Mouse (Mus musculus) intestine, postnatal 0 days (tissue): ENCODE measurements around the gene Wdr86. TPM values are rescaled to one million over a fixed set of nuclear protein-coding genes. Genes with fewer than 3 reads are reported as not detected.

Source experiments
- ATAC-seq: fragments of 200-750 bp; cut with Nextera tagmentation; 2 replicates; pipeline ENCODE4 v1.8.0; 2017; ENCODE audit warnings: mild to moderate bottlenecking, moderate TSS enrichment, moderate library complexity
- H3K27ac ChIP-seq: fragments of 300-500 bp; sonication (generic); 2 replicates; pipeline ENCODE4 v1.5.1; 2014; ENCODE audit warnings: mild to moderate bottlenecking, low read depth, low read length, moderate library complexity
- H3K27me3 ChIP-seq: fragments of 300-500 bp; sonication (generic); replicated peaks from 2 replicates; pipeline ENCODE4 v1.6.1; 2014; ENCODE audit warnings: low read length, mixed read lengths; ENCODE audit not compliant: control insufficient read depth, insufficient read depth
- H3K36me3 ChIP-seq: fragments of 300-500 bp; sonication (generic); 2 replicates; pipeline ENCODE4 v1.6.1; 2014; ENCODE audit warnings: mild to moderate bottlenecking, moderate library complexity; ENCODE audit not compliant: control insufficient read depth, insufficient read depth
- H3K4me1 ChIP-seq: fragments of 300-500 bp; sonication (generic); replicated peaks from 2 replicates; pipeline ENCODE4 v1.6.1; 2014; ENCODE audit warnings: antibody characterized with exemption, low read length, mixed read lengths; ENCODE audit not compliant: control insufficient read depth, insufficient read depth
- H3K4me2 ChIP-seq: fragments of 300-500 bp; sonication (generic); replicated peaks from 2 replicates; pipeline ENCODE4 v1.6.1; 2014; ENCODE audit warnings: low read depth, mild to moderate bottlenecking, moderate library complexity
- H3K4me3 ChIP-seq: fragments of 300-500 bp; sonication (generic); 2 replicates; pipeline ENCODE4 v1.5.1; 2014; ENCODE audit warnings: low read depth, low read length
- H3K9ac ChIP-seq: fragments of 300-500 bp; sonication (generic); 2 replicates; pipeline ENCODE4 v1.6.1; 2014; ENCODE audit warnings: mild to moderate bottlenecking, low read depth, low read length
- H3K9me3 ChIP-seq: fragments of 300-500 bp; sonication (generic); 2 replicates; pipeline ENCODE4 v1.6.1; 2016; ENCODE audit warnings: mixed run types; ENCODE audit not compliant: control insufficient read depth
- CTCF ChIP-seq: sonication (generic); IDR thresholded peaks from 2 replicates; pipeline ENCODE4 v1.5.1; 2016; ENCODE audit warnings: low read depth, mild to moderate bottlenecking, control low read depth, antibody characterized with exemption, moderate library complexity
- WGBS: fragments of 180-500 bp; shearing (Covaris S2); extraction: QIAGEN DNeasy Blood & Tissue Kit; methylation state at CpG from one replicate; pipeline ENCODE4 v1.1.7; 2014; 5-methylcytosine and 5-hydroxymethylcytosine counted together
- polyA plus RNA-seq: library from polyadenylated mRNA; unstranded; fragments of >200 nt; fragmentation: Nextera tagmentation; extraction: Ambion mirVana; gene quantifications from 2 replicates; pipeline ENCODE4 v1.2.1, GENCODE M21; 2015

The Wdr86 gene
- polyA plus RNA-seq, 1 experiment from 2014 or later, result 2.7 TPM

DNA sequence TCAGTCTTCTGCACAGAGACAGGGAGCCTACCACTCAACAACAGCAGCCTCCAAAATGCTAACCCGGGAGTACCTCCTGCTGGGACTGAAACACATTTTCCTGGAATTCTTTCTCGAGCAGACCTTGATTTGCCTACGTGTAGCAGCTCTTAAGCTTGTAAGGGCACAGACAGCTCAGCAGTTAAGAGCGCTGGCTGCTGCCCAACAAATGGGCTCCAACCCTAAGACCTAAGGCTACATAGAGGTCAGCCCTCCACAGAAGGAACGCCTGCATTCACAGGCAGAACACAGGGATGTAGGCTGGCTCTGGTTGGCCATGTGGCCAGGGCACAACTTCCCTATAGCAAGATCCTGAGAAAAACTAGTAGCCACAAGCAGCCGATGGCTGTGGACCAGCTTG lies 4.6 kb downstream of the Wdr86 start:
- H3K27me3 ChIP-seq, result peaks cover 18% of the 10 kb centered on the region
- 0 out of 2 replicates have a peak, but pooled peaks cover 3% of the 10 kb centered on the region for H3K4me1 ChIP-seq
- no peak for ATAC-seq
- H3K27ac ChIP-seq, result no peak overlapping the region
- H3K4me2 ChIP-seq, result no peak overlapping the region
- H3K9me3 ChIP-seq, result no peaks in the 10 kb centered on the region
- no peak overlapping the region for H3K4me3 ChIP-seq
- H3K36me3 ChIP-seq, result no peaks in the 10 kb centered on the region
- WGBS, result 70% methylated on average over 6 of the region's 6 CpGs
- no peak overlapping the region for H3K9ac ChIP-seq
- TF ChIP-seq CTCF, result no peak

DNA sequence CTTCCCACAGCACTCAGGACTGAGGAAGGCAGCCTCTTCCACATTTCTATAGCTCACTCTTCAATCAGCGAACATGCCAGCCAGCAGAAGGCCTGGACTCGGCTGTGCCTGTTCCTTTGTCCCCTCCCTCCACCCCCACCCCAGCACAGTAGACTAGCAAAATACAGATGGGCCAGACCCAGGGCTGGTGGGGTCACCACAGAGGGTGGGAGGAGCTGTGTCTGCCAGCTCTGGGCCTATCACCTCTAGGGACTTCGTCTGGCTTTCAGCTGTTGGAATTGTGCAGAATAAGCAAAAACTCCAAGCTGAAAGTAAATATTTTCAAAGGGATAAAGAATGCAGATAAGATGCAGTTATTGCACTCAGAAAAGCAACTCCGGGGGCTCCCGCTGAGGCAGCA lies 5.7 kb downstream of the Wdr86 start:
- H3K4me1 ChIP-seq, result no peaks in the 10 kb centered on the region
- H3K36me3 ChIP-seq, result no peaks in the 10 kb centered on the region
- 42% methylated on average over 5 of the region's 5 CpGs for WGBS
- H3K27ac ChIP-seq, result no peak overlapping the region
- no peak overlapping the region for H3K4me2 ChIP-seq
- H3K27me3 ChIP-seq, result peaks cover 8% of the 10 kb centered on the region; the same call in 1 of the 2 replicates
- no peak overlapping the region for H3K9ac ChIP-seq
- no peak overlapping the region for H3K4me3 ChIP-seq
- no peak for ATAC-seq
- H3K9me3 ChIP-seq, result no peaks in the 10 kb centered on the region
- no peak for TF ChIP-seq CTCF

DNA sequence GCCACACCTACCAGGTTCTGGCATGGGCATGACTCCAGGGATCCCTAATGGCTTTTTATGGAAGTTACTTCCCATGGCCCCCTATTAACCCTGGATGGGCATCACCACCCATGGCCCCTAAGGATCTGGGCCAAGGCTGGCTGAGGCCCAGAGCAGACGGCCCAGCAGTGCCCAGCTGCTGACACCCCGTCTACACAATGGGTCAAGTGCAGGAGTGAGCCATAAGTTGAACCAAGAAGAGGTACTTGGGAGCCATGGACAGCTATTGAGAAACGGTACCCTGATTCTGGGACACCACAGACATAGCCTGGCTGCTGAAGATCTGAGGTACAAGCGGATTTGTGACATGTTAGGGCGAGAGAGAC lies 6.3 kb downstream of the Wdr86 start:
- no peaks in the 10 kb centered on the region for H3K9me3 ChIP-seq
- H3K4me3 ChIP-seq, result no peak overlapping the region
- peaks cover 2% of the 10 kb centered on the region; the same call in 1 of the 2 replicates for H3K27me3 ChIP-seq
- H3K9ac ChIP-seq, result no peak overlapping the region
- no peak overlapping the region for H3K4me2 ChIP-seq
- no peak for ATAC-seq
- H3K36me3 ChIP-seq, result no peaks in the 10 kb centered on the region
- TF ChIP-seq CTCF, result no peak
- no peak overlapping the region for H3K27ac ChIP-seq
- H3K4me1 ChIP-seq, result no peaks in the 10 kb centered on the region
- 70% methylated on average over 5 of the region's 5 CpGs for WGBS

DNA sequence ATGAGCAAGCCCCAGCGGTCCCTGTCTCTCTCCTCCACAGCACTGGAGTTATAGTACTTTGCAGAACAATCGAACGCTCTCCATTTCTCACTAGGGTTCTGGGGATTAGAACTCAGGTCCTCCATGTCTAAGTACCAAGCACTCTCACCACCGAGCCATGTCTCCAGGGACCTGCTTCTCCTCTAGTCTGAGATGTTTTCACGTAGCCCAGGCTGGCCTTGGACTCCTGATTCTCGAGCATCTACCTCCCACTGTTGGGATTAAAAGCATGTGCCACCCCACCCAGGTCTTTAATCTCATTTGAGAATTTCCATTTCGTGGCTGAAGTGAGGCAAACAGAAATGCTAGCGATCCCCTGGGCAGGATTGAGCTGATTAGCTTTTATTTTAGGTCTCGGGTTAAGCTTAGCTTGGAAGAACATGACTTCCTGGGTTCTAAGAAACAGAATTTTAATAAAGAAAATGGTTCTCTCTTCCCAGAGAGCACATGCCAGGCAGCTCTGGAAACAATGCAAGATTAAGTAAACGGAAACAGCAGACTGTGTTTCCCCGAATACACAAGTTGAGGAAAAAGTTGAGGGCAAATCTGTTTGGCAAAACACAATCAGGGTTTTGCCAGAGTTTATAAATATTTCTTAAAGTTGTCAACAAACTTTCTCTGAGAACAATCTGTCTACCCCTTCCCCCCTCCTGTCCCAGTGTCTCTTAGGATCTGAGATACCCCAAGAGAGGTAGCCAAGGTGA lies 6.8 kb downstream of the Wdr86 start:
- H3K36me3 ChIP-seq, result no peaks in the 10 kb centered on the region
- no peak overlapping the region for H3K27ac ChIP-seq
- no peak for ATAC-seq
- no peak overlapping the region for H3K9ac ChIP-seq
- H3K9me3 ChIP-seq, result no peaks in the 10 kb centered on the region
- no peak overlapping the region for H3K4me3 ChIP-seq
- H3K27me3 ChIP-seq, result no peaks in the 10 kb centered on the region
- no peak overlapping the region for H3K4me2 ChIP-seq
- TF ChIP-seq CTCF, result no peak
- no peaks in the 10 kb centered on the region for H3K4me1 ChIP-seq
- WGBS, result 74% methylated on average over 11 of the region's 11 CpGs

DNA sequence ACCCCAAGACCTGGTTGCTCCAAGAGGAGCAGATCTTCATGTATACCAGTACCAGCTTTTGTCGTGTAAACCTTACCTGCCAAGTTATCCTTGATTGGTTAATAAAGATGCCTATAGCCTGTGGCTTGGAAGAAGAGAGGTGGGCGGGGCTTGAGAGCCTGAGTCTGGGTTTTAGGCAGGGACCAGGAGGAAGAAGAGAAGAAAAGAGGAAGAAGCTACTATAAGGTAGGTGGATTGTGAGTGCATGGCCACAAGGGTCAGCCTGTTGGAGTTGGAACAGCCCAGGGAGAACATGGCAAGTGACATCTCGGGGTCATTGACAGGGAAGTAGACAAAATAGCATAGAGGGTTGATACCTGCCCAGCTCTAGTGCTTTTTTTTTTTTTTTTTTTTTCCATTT lies 10.7 kb downstream of the Wdr86 start:
- WGBS, result 91% methylated on average over 3 of the region's 3 CpGs
- ATAC-seq, result no peak
- no peak overlapping the region for H3K4me3 ChIP-seq
- no peaks in the 10 kb centered on the region for H3K9me3 ChIP-seq
- H3K9ac ChIP-seq, result no peak overlapping the region
- no peaks in the 10 kb centered on the region for H3K4me1 ChIP-seq
- no peak overlapping the region for H3K27ac ChIP-seq
- H3K27me3 ChIP-seq, result no peaks in the 10 kb centered on the region
- TF ChIP-seq CTCF, result no peak
- H3K36me3 ChIP-seq, result no peaks in the 10 kb centered on the region
- no peak overlapping the region for H3K4me2 ChIP-seq

DNA sequence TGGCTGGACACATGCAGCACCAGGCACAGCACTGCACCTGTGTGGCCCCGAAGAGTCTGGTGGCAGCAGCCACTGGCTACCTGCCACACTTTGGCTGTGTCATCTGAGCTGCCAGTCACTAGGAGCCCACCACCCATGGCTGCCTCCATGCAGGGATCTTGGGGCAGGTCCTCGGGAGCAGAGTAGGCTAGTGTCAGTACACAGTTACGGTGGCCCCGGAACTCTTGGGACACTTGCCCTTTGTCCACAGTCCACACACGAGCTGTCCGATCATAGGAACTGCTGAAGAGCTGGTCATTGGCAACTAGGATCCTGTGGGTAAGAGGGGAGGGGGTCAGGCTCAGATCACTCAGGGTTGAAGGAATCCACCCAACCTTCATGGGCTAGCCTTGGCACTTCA lies 12.5 kb downstream of the Wdr86 start:
- Histone ChIP-seq H3K9ac (no peak overlapping the region), H3K4me2 (no peak overlapping the region), H3K4me3 (no peak overlapping the region), H3K4me1 (no peaks in the 10 kb centered on the region), H3K27me3 (no peaks in the 10 kb centered on the region), H3K27ac (no peak overlapping the region), H3K36me3 (no peaks in the 10 kb centered on the region), H3K9me3 (no peaks in the 10 kb centered on the region)
- no peak for ATAC-seq
- WGBS, result 90% methylated on average over 6 of the region's 6 CpGs
- no peak for TF ChIP-seq CTCF
